Mouse (Mus musculus) WW6 (cell line): Measurements from ENCODE around the gene Rad51b.

ENCODE experiments used
- DNase-seq: peaks from one replicate; pipeline ENCODE4 v3.0.0-alpha.2; 2013; ENCODE audit warnings: low read depth, low spot score

Rad51b gene

GRCm38 (mm10) chr12:79330571-79330970 lies 33.5 kb downstream of the Rad51b start:
- DNase-seq, result no peak

- no peak for DNase-seq
These were observed 34.6 kb downstream of the Rad51b start for GRCm38 (mm10) chr12:79331722-79332121.

- no peak for DNase-seq
These were observed 41.7 kb downstream of the Rad51b start for GRCm38 (mm10) chr12:79338791-79339190.

GRCm38 (mm10) chr12:79340513-79340912 lies 43.4 kb downstream of the Rad51b start:
- DNase-seq, result no peak

- DNase-seq, result peak; percentile 39
These were observed 44.3 kb downstream of the Rad51b start for GRCm38 (mm10) chr12:79341291-79341845.

- DNase-seq, result no peak
These were observed 49.2 kb downstream of the Rad51b start for GRCm38 (mm10) chr12:79346198-79346733.

- DNase-seq, result peak; percentile 29
These were observed 50.6 kb downstream of the Rad51b start for GRCm38 (mm10) chr12:79347643-79348042.

GRCm38 (mm10) chr12:79351461-79351860 lies 54.4 kb downstream of the Rad51b start:
- no peak for DNase-seq

- DNase-seq, result no peak
These were observed 55.1 kb downstream of the Rad51b start for GRCm38 (mm10) chr12:79352086-79352741.

- no peak for DNase-seq
These were observed 55.6 kb downstream of the Rad51b start for GRCm38 (mm10) chr12:79352742-79353114.

GRCm38 (mm10) chr12:79353356-79353755 lies 56.3 kb downstream of the Rad51b start:
- no peak for DNase-seq

GRCm38 (mm10) chr12:79354621-79355020 lies 57.5 kb downstream of the Rad51b start:
- DNase-seq, result no peak

- no peak for DNase-seq
These were observed 59.1 kb downstream of the Rad51b start for GRCm38 (mm10) chr12:79356138-79356537.

- DNase-seq, result no peak
These were observed 60.5 kb downstream of the Rad51b start for GRCm38 (mm10) chr12:79357631-79358030.

GRCm38 (mm10) chr12:79358613-79359218 lies 61.6 kb downstream of the Rad51b start:
- DNase-seq, result peak; percentile 43

GRCm38 (mm10) chr12:79359404-79359803 lies 62.3 kb downstream of the Rad51b start:
- no peak for DNase-seq

GRCm38 (mm10) chr12:79362219-79362618 lies 65.1 kb downstream of the Rad51b start:
- DNase-seq, result no peak

- no peak for DNase-seq
These were observed 67.2 kb downstream of the Rad51b start for GRCm38 (mm10) chr12:79364284-79364683.

GRCm38 (mm10) chr12:79368818-79369217 lies 71.7 kb downstream of the Rad51b start:
- no peak for DNase-seq

GRCm38 (mm10) chr12:79369512-79370165 lies 72.6 kb downstream of the Rad51b start:
- DNase-seq, result no peak

GRCm38 (mm10) chr12:79372697-79373096 lies 75.6 kb downstream of the Rad51b start:
- DNase-seq, result no peak

- DNase-seq, result no peak
These were observed 80.3 kb downstream of the Rad51b start for GRCm38 (mm10) chr12:79377378-79377777.
